In genomic region chr4:32302668-32303067, GRCm38 (mm10) we compare ENCODE assay signal across 8 mouse cellular contexts.
DNase-seq lines count a peak whose midpoint lies in the region; ATAC-seq and TF ChIP-seq lines count a peak whose summit lies in the region.
"Had no signal": no experiment of that assay in that cellular context is flagged by ENCODE, and none has a peak within 500 bp of the region (broad histone marks: within the 10 kb centered on the region; RNA-seq: fewer than 3 reads in every experiment).

No protein-coding gene starts in this region.

- H3K4me2 ChIP-seq in lung, postnatal 0 days (replicated peaks; ENCODE audit: low read depth, low read length) = no peak overlapping the region
- H3K4me2 ChIP-seq in forebrain, embryonic 16.5 days (ENCODE audit: low read length) = peak overlapping the region; percentile 40; the same call in 1 of the 2 replicates
- peak overlapping the region; percentile 48 for H3K4me2 ChIP-seq in limb, embryonic 15.5 days

- TF ChIP-seq CTCF in lung, postnatal 0 days (IDR thresholded peaks at IDR 0.05) = no peak
- TF ChIP-seq CTCF in lung, adult 2 months (IDR thresholded peaks at IDR 0.05; ENCODE audit: insufficient read depth, low read length) = no peak

- DNase-seq in lung, postnatal 0 days (ENCODE audit: low spot score) = peak; percentile 47
- no peak for DNase-seq in lung, adult 2 months
- DNase-seq in gastrocnemius, adult 8-10 months (ENCODE audit: low spot score in 2 of 2) = no peak
- DNase-seq in cerebellum, adult 11 months = no peak
- no peak for DNase-seq in kidney, postnatal 4 days

- H3K9me3 ChIP-seq in lung, postnatal 0 days (ENCODE audit: low read length) = no peaks in the 10 kb centered on the region
- no peaks in the 10 kb centered on the region for H3K9me3 ChIP-seq in forebrain, embryonic 16.5 days (ENCODE audit: control insufficient read depth, low read length)
- H3K9me3 ChIP-seq in limb, embryonic 15.5 days = no peaks in the 10 kb centered on the region
- H3K9me3 ChIP-seq: megakaryocyte, embryonic 14.5 days had no signal

- peaks cover 38% of the 10 kb centered on the region; the same call in 1 of the 2 replicates for H3K4me1 ChIP-seq in lung, postnatal 0 days (ENCODE audit: insufficient read depth, low read depth, low read length)
- peaks cover 43% of the 10 kb centered on the region for H3K4me1 ChIP-seq in lung, adult 2 months (ENCODE audit: control insufficient read depth, insufficient read depth, low read length)
- peaks cover 54% of the 10 kb centered on the region for H3K4me1 ChIP-seq in forebrain, embryonic 16.5 days (replicated peaks; ENCODE audit: control insufficient read depth, insufficient read depth, low read length)
- H3K4me1 ChIP-seq in limb, embryonic 15.5 days = peaks cover 53% of the 10 kb centered on the region

- H3K27ac ChIP-seq in lung, postnatal 0 days (ENCODE audit: low read length) = peak overlapping the region; percentile 57; the same call in 1 of the 2 replicates
- H3K27ac ChIP-seq in forebrain, embryonic 16.5 days (ENCODE audit: low read length) = peak overlapping the region; percentile 94
- peak overlapping the region; percentile 91 for H3K27ac ChIP-seq in limb, embryonic 15.5 days

- no peak for TF ChIP-seq EP300 in lung, postnatal 0 days (IDR thresholded peaks at IDR 0.05)

- no peak for TF ChIP-seq POLR2A in lung, adult 2 months (IDR thresholded peaks at IDR 0.05; ENCODE audit: borderline replicate concordance, extremely low read depth, low read depth, low read length)

- H3K36me3 ChIP-seq in lung, postnatal 0 days (ENCODE audit: insufficient read depth, low read length) = no peaks in the 10 kb centered on the region
- no peaks in the 10 kb centered on the region for H3K36me3 ChIP-seq in forebrain, embryonic 16.5 days (ENCODE audit: control insufficient read depth, insufficient read depth)
- H3K36me3 ChIP-seq in limb, embryonic 15.5 days = no peaks in the 10 kb centered on the region

- H3K9ac ChIP-seq in lung, postnatal 0 days (replicated peaks; ENCODE audit: low read depth) = no peak overlapping the region
- peak overlapping the region; percentile 33 for H3K9ac ChIP-seq in forebrain, embryonic 16.5 days (replicated peaks; ENCODE audit: low read depth, low read length)
- H3K9ac ChIP-seq in limb, embryonic 15.5 days = no peak overlapping the region

- 29% methylated on average over 5 of the region's 5 CpGs for WGBS in lung, postnatal 0 days
- WGBS in lung, adult 2 months = 61% methylated on average over 5 of the region's 5 CpGs
- WGBS in forebrain, embryonic 16.5 days = 32% methylated on average over 5 of the region's 5 CpGs
- WGBS in limb, embryonic 15.5 days = 26% methylated on average over 5 of the region's 5 CpGs

- no peak overlapping the region for H3K4me3 ChIP-seq in lung, postnatal 0 days (ENCODE audit: low read depth, low read length)
- no peak overlapping the region for H3K4me3 ChIP-seq in lung, adult 2 months (replicated peaks; ENCODE audit: extremely low read depth, low read depth, low read length)
- 0 out of 2 replicates have a peak overlapping the region, but pooled peaks have one; percentile 3 for H3K4me3 ChIP-seq in forebrain, embryonic 16.5 days (replicated peaks; ENCODE audit: low read length)
- H3K4me3 ChIP-seq in limb, embryonic 15.5 days = no peak overlapping the region
- H3K4me3 ChIP-seq: megakaryocyte, embryonic 14.5 days had no signal

- ATAC-seq in lung, postnatal 0 days = peak; percentile 4; the same call in 1 of the 2 replicates
- ATAC-seq in forebrain, embryonic 16.5 days = 0 out of 2 replicates have a peak, but pooled peaks have one; percentile 2
- ATAC-seq in limb, embryonic 15.5 days (ENCODE audit: insufficient number of reproducible peaks, low FRiP score, low TSS enrichment, low read depth) = peak; percentile 21; the same call in 1 of the 2 replicates

- no peaks in the 10 kb centered on the region for H3K27me3 ChIP-seq in lung, postnatal 0 days (replicated peaks; ENCODE audit: insufficient read depth, low read length)
- H3K27me3 ChIP-seq in forebrain, embryonic 16.5 days (replicated peaks; ENCODE audit: control insufficient read depth, insufficient read depth, low read length) = no peaks in the 10 kb centered on the region
- no peaks in the 10 kb centered on the region for H3K27me3 ChIP-seq in limb, embryonic 15.5 days
- H3K27me3 ChIP-seq: megakaryocyte, embryonic 14.5 days had no signal
